Mouse (Mus musculus): Measurements from ENCODE around the gene Adam15.

Gene Adam15

DNA sequence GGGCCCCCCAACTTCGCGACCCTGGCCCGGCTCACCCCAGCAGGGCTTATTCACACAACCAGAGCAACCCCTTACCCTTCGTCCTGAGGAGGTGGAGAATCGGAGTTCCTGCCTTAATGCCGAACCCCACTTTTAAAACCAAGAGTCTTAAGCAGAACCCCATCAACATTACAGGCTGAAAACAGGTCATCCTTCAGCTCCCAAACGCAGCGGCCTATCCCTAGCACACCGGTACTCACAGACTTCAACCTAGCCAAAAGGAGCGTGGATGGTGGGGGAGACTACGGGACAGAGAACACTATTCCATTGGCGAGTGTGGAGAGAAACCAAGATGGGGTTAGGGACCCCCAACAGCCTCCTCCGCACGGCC, 27.7 kb downstream of the Adam15 start:
- DNase-seq, result no peak

DNA sequence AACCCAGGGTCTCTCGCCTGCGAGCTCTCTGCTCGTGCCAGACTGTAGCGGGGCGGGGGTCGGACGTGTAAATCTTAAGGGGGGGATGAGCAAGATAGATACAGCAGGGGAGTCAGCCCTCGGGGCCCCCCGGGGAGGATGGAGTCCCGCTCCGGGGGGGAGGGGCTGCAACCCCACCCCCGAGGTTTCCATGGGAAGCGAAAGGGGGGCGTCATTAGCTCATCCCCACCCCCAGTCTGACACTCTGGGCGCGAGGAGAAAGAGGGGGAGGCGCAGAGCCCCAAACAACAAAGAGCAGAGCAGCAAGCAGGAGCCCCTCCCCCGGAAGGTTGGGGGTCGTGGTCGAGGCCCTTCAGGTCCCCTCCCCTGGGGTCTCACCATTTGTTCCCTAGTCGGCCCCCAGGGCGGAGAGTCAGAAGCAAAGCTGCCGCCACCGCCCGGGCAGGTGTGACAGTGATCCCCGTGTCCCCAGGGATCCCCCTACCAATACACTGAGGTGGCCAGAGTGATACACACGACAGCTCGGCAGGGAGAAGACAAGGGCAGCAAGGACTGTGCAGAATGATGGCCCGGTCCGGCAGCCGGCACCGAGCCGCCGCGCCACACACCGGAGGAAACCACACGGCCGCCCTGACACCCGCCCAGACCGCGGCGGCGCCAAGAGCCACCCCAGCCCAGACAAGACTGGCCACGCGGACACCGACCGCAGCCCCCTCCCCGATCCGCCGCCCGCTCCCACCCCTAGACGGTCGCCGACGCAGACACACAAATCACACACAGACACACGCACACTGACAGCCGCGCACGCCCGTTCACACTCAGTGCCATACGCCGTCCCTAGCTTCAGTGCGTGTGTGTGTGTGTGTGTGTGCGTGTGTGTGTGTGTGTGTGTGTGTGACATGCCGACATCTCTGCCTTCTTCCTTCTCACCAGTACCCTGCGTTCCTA, 28.3 kb downstream of the Adam15 start:
- peak in 1 of 2 experiments; percentile 58 for DNase-seq

DNA sequence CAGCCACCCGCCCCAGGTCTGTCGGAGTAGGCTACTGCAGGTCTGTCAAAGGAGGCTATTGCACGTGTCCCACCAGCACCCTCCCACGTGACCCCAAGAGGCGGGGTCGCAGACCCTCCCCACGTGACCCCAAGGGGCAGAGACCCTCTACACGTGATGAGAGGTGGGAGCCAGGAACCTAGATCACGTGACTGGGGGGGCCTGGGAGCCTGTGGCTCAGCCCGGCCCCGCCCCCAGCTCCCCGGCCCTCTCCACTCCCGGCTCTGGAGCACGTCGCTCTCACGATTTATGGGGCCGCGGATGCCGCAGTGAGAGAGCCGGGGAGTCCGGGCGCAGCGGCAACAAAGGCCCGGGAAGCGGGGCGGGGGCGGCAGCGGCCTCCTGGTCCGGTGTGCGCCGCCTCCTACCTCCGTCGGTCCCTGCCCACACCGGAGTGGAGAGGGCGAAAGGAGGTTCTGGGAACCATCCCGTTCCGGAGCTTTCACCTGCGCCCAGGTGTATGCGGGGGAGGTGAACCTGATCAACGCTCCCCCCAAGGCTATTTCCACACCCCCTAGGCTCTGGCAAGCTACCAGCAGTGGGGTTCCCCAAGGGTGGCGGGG, 29.1 kb downstream of the Adam15 start:
- DNase-seq, result peak in 1 of 2 experiments; percentile 37

DNA sequence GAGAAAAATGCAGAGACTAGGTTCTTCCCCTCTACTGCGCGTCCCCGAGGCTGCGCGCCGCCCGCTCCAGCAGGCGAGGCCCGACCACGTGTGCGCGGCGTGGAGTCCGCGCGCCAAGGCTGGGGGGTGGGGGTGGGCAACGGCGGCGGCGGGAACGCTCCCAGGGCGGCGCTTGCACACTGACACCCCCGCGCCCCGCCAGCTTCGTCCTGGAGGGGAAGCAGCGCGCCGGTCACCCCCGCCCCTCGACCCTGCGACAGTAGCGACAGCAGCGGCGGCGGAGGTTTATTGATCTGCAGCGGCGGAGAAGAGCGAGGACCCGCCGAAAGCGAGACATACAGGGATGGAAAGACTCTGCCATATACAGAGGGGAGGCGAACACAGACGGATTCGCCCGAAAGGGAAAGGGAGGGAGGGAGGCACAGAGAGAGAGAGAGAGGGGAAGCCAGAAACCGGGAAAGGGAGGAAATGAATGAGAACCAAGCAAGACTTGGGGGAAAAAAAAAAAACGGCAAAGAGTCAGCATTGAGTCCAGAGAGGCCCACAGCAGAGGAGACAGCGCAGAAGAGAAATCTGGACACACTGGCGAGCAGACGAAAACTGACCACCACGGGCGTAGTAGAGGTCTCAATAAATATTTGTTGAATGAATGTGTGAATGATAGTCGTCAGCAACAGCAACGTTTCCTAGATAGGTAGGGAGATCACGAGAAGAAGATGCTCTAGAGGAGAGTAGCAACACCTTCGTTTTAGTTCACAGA, 30.0 kb downstream of the Adam15 start:
- peak in 1 of 2 experiments; percentile 40 for DNase-seq

DNA sequence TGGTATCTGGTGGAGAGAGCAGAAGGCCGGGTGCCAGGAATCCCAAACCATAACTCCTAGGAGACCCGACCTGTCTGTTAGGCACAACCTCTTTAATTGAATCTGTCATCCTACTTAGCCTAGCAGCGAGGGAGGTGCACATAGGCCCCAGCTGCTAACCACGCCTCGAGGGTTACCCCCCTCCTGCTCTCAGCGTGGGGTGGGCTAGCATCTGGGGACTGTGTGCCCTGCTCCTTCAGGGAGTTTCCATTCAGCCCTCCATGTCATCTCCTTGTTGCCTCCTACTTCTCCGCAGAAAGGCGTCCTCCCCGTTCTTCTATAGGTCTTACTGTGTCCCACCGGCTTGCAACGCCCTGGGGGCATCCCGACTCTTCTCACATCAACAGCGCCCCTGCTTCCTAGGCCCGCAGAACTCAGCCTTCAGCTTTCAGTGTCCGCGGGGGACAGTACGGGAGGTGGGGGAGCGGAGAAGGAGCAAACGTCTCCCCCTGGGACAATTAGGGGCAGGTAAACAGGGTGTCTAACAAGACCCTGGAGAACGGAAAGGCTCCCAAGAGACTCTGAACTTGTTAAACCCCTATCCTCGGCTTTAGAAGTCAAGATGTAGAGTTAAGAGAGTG, 30.7 kb downstream of the Adam15 start:
- DNase-seq, result no peak

DNA sequence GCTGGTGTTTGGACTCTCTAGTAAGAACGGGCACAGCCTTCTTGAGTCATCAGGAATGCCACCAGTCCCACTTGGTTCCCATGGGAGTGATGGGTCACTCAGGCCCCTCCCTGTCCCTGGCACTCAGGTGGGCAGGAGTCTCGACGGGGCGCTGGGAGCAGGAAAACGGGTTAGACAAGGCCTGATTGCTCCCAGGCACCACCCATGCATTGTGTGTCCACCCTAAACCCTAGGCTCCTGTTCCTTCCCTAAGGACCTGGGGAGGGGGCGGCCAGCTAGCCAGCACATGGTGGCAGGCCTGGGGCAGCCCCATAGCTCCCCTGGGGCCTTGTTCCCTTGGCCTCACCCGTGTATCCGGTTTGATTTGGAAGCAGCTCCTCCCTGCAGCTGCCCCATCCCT, 31.5 kb downstream of the Adam15 start:
- no peak for DNase-seq

DNA sequence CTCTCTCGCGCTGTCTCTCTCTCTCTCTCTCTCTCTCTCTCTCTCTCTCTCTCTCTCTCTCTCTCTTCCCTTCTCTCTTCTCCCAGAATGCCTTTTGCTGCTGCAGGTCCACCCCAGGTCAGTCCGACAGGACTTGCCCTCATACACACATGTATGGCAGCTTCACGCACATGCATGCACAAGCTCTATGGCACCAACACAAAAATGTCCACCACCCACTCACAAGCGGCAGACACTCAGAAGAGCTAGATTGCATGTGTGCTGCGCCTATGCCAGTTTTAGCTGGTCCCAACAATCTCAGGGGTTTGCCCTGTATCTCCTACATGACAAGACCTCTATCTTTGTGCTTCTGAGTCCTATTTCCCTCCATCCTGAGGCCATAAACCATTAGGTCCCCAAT, 32.5 kb downstream of the Adam15 start:
- no peak for DNase-seq

DNA sequence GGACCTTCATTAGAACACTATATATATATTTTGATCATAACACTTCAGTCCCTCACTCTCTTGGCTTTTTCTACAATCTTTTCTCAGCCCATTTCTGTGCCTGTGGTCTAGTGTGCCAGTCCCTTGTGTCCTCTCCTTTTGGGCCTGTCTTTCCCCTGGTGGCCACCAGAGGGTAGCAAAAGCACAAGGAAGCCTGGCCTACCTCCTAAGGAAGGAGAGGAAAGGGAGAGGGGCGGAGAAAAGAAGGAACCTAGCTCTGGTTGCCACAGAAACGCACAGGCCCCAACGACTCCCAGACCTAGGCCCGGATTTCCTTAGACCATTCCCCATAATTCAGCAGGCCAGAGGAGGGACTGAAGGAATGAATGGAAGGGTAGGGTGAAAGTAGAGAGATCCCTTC, 33.0 kb downstream of the Adam15 start:
- peak; percentile 88 to 91 for DNase-seq

DNA sequence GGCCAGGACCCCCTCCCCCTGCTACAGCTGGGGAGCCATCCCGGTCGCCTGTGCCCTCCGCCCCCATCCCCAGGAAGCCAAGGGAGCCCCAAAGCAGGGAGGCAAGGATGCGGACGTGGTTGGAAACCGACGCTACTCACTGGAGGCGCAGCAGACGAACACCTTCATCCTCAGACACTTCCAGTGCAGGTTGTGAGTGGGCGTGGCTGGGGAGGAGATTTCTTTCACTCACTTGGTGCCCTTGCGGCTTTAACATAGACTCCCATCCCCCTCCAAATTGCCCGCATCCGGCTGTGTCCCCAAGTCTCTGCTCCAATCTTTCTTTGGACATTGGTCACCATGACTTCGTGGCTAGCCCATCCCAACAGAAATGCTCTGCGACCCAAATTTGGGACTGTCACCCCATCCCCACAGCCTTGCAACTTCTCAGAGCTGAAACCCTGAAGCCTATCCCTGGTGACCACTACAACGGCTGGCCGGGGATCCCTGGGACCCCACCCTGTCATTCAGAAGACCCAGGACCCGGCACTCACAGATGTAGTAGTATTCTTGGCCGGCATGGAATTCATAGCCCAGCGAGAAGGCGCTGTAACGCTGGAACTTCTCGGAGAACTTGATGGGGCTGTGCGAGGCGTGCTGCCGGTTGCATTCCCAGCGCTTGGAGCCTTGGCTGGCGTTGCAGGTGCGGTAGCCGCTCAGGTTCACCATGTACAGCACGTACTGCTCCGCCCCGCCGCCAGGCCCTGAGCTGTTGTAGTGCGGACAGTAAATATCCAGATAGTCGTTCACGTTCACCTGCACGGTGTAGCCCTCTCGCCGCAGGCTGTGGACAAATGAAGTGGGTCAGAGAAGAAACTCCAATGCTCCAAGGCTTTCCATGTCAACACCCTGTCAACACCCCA, 33.6 kb downstream of the Adam15 start:
- peak; percentile 34 to 43 for DNase-seq

DNA sequence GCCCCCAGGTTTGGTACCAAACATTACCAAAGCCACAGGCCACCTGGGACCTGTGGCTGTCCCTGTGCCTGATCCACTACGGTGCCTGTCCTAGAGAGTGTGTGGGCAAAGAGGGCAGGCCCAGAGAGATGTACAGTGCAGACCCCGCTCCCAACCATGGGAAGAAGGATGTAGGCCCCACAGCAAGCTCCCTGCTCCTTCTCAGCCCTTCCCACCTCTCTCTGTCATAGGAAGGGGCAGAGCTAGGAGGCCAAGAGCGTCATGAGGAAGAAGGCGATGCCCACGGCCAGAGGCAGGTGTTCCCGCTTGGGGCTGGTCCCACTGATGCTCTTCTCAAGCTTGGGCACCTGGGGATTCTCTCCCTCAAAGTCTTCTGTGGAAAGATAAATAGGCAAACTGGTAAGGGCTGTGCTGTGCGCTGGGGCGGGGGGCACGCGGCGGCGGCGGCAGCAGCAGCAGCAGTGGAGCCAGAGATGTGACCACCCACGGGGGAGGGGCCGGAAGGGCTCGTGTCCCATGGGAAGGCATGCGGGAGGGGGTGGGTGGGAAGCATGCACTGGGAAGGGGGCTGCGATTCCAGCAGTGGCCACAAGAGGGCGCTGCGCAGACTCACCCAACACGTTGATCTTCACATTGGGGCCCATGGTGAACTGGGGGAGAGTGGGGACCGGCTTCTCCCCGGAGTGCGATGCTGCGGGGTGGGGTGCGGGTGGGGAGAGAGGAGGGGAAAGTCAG, 34.4 kb downstream of the Adam15 start:
- peak; percentile 79 to 87 for DNase-seq

DNA sequence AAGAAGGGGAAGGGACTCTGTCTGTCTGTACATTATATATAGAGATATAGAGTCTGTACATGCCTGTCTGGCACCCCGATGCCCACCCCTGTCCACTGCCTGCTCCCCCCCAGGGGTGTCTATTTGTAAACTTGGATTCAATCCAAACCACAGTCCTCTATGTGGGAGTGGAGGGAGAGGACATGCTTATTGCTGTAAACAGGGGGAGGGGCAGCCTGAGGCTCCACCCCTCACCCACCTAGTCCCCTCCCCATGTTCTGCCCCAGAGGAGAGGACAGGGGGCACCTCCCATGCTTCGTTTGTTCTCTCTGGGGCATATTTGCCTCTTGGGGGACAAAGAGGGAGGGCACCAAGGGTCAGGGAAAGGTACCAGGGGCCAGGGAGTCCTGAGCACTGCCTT, 35.0 kb downstream of the Adam15 start:
- DNase-seq, result no peak

DNA sequence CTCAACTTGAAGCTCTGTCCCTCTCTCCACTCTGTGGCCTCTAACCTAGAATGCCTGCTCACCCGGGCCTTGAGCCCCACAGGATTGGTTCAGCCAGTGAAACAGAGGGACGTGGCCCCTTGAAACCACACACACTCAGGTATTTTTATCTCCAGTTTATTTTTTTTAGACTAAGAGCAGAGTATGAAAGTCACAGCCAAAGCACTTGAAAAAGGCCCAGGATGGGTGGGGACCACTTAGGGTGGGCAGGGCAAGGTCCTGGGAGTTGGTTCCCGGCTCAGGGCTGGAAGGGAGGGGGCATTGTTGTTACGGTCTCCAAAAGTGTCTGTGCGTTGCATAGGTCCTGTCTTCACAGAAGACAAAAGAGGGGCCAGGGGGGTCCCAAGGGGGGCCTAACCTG, 35.5 kb downstream of the Adam15 start:
- no peak for DNase-seq

DNA sequence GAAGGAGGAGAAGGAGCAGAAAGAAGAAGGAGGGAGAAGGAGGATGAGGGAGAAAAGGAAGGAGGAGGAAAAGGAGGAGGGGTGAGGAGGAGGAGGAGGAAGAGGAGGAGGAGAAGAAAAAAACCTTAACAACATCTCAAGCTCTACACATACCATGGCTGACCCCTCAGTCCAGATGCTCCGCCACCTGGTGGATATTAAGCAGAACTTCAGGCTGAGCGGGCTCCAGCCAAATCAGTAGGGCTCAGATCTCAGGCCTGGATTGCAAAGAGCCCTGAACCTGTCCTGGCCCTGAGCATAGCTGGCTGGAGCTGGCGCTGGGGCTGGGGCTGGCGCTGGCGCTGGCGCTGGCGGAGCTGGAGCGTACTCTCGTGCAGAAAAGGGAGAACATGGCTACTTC, 41.7 kb downstream of the Adam15 start:
- peak; percentile 75 to 81 for DNase-seq

DNA sequence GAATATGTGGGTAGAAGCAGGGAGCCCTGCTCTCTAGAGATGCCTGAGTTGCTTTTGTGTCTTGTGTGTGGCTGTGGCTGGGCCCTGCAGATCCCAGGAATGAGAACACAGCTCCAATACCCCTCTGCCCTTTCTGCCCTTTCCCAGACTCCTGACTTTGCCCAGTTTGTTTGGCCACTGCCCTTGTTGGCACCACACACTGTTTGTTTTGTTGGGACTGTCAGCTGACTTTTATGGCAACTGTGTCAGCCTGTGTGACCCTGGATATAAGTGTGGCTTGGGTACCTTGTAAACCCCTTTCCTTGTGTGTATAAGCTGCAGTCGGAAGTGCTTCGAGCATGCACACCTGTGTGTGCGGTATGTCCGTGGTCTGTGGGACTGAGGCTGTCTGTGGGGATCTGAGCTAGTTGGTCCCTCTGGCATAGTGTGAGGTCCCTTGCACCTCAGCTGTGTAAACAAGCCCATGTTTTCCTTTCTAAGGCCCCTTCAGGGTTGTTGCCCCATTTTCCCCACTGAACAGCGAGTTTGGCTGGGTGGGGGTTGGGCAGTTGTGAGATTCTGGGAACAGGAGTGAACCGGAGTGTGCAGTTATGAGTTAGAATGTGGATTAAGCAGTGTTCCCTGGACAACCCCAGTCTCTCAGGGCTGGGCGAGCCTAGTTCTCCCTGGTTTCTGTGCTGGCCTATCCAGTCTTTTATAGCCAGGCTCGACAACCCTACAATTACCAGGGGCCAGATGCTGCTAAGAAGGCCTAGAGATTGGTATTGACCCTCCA, 44.1 kb downstream of the Adam15 start:
- DNase-seq, result no peak

DNA sequence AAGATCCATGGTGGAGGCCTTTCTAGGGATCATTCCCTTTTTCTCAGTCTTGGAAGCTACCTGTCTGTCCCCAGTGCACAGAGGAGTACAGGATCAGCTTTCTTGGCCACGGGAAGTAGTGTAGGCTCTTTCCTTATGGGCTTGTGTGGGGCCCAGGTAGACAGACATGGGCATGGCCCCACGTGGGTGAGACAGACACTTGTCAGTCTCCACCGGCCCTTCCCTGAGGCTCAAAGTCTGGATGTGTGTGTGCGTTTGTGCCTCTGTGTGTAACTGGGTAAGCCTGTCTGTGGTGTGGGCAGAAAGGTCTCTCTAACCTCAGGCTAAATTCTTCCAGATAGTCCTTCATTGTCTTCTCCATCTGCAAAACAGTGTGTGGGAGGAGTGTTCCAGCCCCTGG, 44.7 kb downstream of the Adam15 start:
- no peak for DNase-seq

DNA sequence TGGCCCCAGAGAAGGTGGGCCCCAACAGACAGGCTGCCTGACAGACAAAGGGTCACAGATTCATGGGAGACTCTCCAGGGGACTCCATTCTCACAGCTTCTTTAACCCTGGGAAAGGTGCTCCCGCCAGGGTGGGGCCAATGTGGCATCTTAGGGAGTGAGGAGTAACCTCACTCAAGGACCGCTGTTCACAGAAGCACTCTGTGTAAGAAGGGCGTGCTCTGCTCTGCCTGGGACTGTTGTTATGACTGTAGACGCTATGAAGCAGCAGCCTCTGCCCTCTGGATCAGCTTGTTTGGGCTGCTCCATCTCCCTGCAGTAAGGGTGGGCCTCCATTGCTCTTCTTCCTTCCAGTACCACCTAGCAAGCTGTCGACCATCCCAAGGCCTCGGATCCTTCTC, 45.4 kb downstream of the Adam15 start:
- no peak for DNase-seq

DNA sequence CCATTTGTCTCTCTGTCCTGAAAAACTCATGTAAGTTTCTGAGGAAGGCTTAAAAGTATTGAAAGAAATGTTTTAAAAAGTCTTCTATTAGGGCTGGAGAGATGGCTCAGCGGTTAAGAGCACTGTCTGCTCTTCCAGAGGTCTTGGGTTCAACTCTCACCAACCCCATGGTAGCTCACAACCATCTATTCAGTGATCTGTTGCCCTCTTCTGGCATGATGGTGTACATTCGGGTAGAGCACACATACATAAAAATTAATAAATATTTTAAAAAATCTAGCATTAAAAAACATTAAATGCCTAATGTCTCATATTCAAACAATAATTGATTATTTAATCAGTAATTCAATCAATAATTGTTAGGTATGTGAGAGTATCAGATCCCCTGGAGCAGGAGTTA, 49.3 kb downstream of the Adam15 start:
- DNase-seq, result no peak

DNA sequence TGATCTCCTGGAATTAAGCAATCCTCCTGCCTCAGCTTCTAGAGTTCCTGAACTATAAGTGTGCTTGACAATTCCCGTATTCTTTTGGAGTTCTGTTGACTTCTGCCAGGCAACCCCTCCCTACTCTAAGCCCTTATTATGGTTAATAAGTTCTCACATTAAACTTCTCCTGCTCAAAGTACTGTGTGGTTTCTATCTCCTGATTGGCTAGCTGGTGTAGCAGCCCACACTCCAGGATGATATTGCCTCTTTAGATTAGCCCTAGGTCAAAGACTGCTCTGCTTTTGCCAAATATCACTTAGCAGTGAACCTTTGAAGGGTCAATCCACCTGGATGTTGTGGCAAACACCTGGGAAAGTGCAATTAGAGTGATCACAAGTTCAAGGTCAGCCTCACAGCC, 49.7 kb downstream of the Adam15 start:
- no peak for DNase-seq

DNA sequence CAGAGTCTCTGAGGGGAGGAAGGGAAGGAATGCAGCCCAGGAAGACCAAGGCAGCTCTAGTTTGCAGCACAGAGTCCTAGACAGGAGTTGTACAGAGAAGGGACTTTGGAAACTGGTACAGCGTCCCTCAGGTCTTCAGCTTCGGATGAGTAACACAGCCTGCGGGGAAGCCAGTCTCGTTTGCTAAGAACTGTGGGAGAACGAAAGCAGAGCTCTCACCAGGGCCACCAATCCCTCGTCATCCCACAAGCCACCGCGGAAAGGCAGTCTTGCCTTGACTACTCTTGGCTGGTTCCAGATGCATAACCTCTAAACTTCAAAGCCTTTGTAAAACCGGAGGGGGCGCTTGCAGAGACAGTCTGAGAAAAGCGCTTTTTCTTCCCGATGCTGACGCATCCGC, 50.3 kb downstream of the Adam15 start:
- no peak for DNase-seq

DNA sequence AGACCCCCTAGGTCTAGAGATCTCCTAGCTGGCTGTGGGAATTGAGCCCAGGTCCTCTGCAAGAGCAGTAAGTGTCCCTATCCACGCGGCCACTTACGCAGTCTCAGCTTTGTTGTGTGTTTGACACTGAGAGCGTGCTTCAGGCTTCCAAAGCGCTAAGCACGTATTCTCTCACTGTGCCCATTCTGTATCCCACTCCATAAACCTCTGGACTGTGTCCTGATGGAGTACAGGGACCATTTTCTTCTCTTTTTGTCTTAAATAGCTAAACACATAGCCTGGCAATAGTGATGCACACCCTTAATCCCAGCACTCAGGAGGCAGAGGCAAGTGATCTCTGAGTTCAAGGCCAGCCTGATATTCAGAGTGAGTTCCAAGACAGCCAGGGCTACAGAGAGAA, 50.9 kb downstream of the Adam15 start:
- DNase-seq, result no peak

All from cerebellum, postnatal 25 days (tissue).